Mouse (Mus musculus) adrenal gland, adult 8-10 months (tissue): ENCODE results near the gene Psmd13. TPM values are rescaled to one million over a fixed set of nuclear protein-coding genes. Genes with fewer than 3 reads are reported as not detected.

ENCODE experiments used
- DNase-seq: peaks from one replicate; pipeline ENCODE4 v3.0.0; 2022
- total RNA-seq, 4 experiments: library from RNA; stranded (reverse); gene quantifications; 2 replicates each; pipeline ENCODE4 v1.2.4; 2022

Psmd13 gene
- total RNA-seq: 100 to 1,000 TPM; 113 to 125 (median 116) TPM

GRCm38 (mm10) chr7:140881696-140882468 lies at the start of gene Psmd13, which contains the start of gene Sirt3:
Gene Psmd13 (plus strand): TSS chr7:140881968.
Gene Sirt3 (minus strand): TSS chr7:140882309.
- peak; percentile 93 for DNase-seq

- no peak for DNase-seq
These were observed 48.4 kb upstream of the Psmd13 start for GRCm38 (mm10) chr7:140833341-140833740.

GRCm38 (mm10) chr7:140834968-140835757 lies 46.6 kb upstream of the Psmd13 start, which contains the start of gene Urah:
Gene Urah (plus strand): TSS chr7:140835018.
- DNase-seq: no peak

GRCm38 (mm10) chr7:140835758-140836087 lies 46.0 kb upstream of the Psmd13 start:
- no peak for DNase-seq

GRCm38 (mm10) chr7:140836243-140837115 lies 45.3 kb upstream of the Psmd13 start:
- no peak for DNase-seq

- DNase-seq: no peak
These were observed 42.2 kb upstream of the Psmd13 start for GRCm38 (mm10) chr7:140839556-140839955.

GRCm38 (mm10) chr7:140840750-140841735 lies 40.7 kb upstream of the Psmd13 start:
- DNase-seq: no peak

GRCm38 (mm10) chr7:140843806-140844205 lies 38.0 kb upstream of the Psmd13 start:
- no peak for DNase-seq

GRCm38 (mm10) chr7:140844905-140845665 lies 36.7 kb upstream of the Psmd13 start, which contains the start of gene Scgb1c1:
Gene Scgb1c1 (plus strand): TSS chr7:140845547.
- peak; percentile 79 for DNase-seq

- DNase-seq: no peak
These were observed 36.1 kb upstream of the Psmd13 start for GRCm38 (mm10) chr7:140845683-140846082.

GRCm38 (mm10) chr7:140846676-140847075 lies 35.1 kb upstream of the Psmd13 start:
- no peak for DNase-seq

GRCm38 (mm10) chr7:140847755-140848580 lies 33.8 kb upstream of the Psmd13 start, which contains the start of gene Odf3:
Gene Odf3 (plus strand): TSS chr7:140847805.
- DNase-seq: peak; percentile 75

GRCm38 (mm10) chr7:140848591-140848990 lies 33.2 kb upstream of the Psmd13 start:
- no peak for DNase-seq

GRCm38 (mm10) chr7:140851916-140852315 lies 29.9 kb upstream of the Psmd13 start:
- DNase-seq: peak; percentile 58

GRCm38 (mm10) chr7:140853386-140853785 lies 28.4 kb upstream of the Psmd13 start:
- peak; percentile 76 for DNase-seq

- no peak for DNase-seq
These were observed 27.3 kb upstream of the Psmd13 start for GRCm38 (mm10) chr7:140854483-140854882.

GRCm38 (mm10) chr7:140855181-140855580 lies 26.6 kb upstream of the Psmd13 start:
- DNase-seq: no peak

GRCm38 (mm10) chr7:140855860-140856784 lies 25.6 kb upstream of the Psmd13 start, which contains the start of gene Gm45785:
Gene Gm45785 (minus strand): TSS chr7:140856331.
- DNase-seq: peak; percentile 89
